Mouse (Mus musculus) liver, embryonic 14.5 days (tissue): ENCODE measurements at regions not wholly inside any gene's neighbourhood (a gene's known extent, or its start where the extent isn't known, plus 50 kb on each side); places are given as distances from the start of the nearest gene placed in this dataset.

ENCODE experiments used
- ATAC-seq: fragments of 200-750 bp; cut with Nextera tagmentation; 2 replicates; pipeline ENCODE4 v1.8.0; 2017; ENCODE audit warnings: moderate number of reproducible peaks, mild to moderate bottlenecking, moderate library complexity; ENCODE audit not compliant: insufficient read depth
- DNase-seq, 3 experiments: peaks; one replicate each; pipeline ENCODE4 v3.0.0-alpha.2; 2012 to 2013; ENCODE audit warnings: low read depth in 3 of 3, low spot score in 3 of 3
- H3K27ac ChIP-seq: fragments of 300-500 bp; sonication (generic); 2 replicates; pipeline ENCODE4 v1.5.1; 2014; ENCODE audit warnings: moderate library complexity, mild to moderate bottlenecking, control low read depth, inconsistent platforms
- H3K27me3 ChIP-seq: fragments of 300-500 bp; sonication (generic); 2 replicates; pipeline ENCODE4 v1.6.1; 2014; ENCODE audit warnings: mild to moderate bottlenecking, low read length, moderate library complexity; ENCODE audit not compliant: control insufficient read depth, insufficient read depth
- H3K36me3 ChIP-seq: fragments of 300-500 bp; sonication (generic); replicated peaks from 2 replicates; pipeline ENCODE4 v1.6.1; 2014; ENCODE audit warnings: low read depth; ENCODE audit not compliant: control insufficient read depth, insufficient read depth
- H3K4me1 ChIP-seq, 2 experiments: fragments of 200-500 bp in 1 of 2; fragments of 300-500 bp in 1 of 2; sonication (generic) in 1 of 2; replicated peaks; 2 replicates each; pipeline ENCODE4 v1.6.1; 2012 to 2014; ENCODE audit warnings: antibody characterized with exemption in 1 of 2, inconsistent platforms in 1 of 2, low read length in 1 of 2; ENCODE audit not compliant: control insufficient read depth in 2 of 2, insufficient read depth in 2 of 2
- H3K4me2 ChIP-seq: fragments of 300-500 bp; sonication (generic); 2 replicates; pipeline ENCODE4 v1.6.1; 2014; ENCODE audit warnings: low read depth, mild to moderate bottlenecking, control low read depth, moderate library complexity
- H3K4me3 ChIP-seq, 2 experiments: fragments of 200-500 bp in 1 of 2; fragments of 300-500 bp in 1 of 2; sonication (generic) in 1 of 2; 2 replicates each; pipeline ENCODE4 v1.5.1; 2012 to 2014; ENCODE audit warnings: low read depth in 2 of 2, low read length in 2 of 2, mild to moderate bottlenecking in 2 of 2, control low read depth in 1 of 2, inconsistent platforms in 1 of 2, moderate library complexity in 1 of 2; ENCODE audit not compliant: insufficient read depth in 1 of 2
- H3K9ac ChIP-seq: fragments of 300-500 bp; sonication (generic); replicated peaks from 2 replicates; pipeline ENCODE4 v1.6.1; 2014; ENCODE audit warnings: mild to moderate bottlenecking, control low read depth, moderate library complexity
- H3K9me3 ChIP-seq: fragments of 300-500 bp; sonication (generic); 2 replicates; pipeline ENCODE4 v1.6.1; 2016; ENCODE audit warnings: low read length, mixed read lengths; ENCODE audit not compliant: control insufficient read depth
- CTCF ChIP-seq: IDR thresholded peaks from 2 replicates; pipeline ENCODE4 v1.5.1; 2016; ENCODE audit warnings: antibody characterized with exemption, low read depth, control low read depth
- EP300 ChIP-seq: IDR thresholded peaks from 2 replicates; pipeline ENCODE4 v1.6.1; 2016; ENCODE audit warnings: antibody characterized with exemption, low read depth
- WGBS: fragments of 180-500 bp; shearing (Covaris S2); extraction: QIAGEN DNeasy Blood & Tissue Kit; methylation state at CpG from one replicate; pipeline ENCODE4 v1.1.7; 2014; ENCODE audit not compliant: insufficient replicate concordance; 5-methylcytosine and 5-hydroxymethylcytosine counted together

- H3K9ac ChIP-seq: no peak overlapping the region
- DNase-seq (no peak), ATAC-seq (no peak)
- peaks cover 3 to 9% of the 10 kb centered on the region in 2 experiments; a peak in 2 of 4 replicates for H3K4me1 ChIP-seq
- H3K9me3 ChIP-seq: no peaks in the 10 kb centered on the region
- TF ChIP-seq CTCF (no peak), EP300 (no peak)
- no peak overlapping the region for H3K27ac ChIP-seq
- H3K27me3 ChIP-seq: no peaks in the 10 kb centered on the region; the same call in 1 of the 2 replicates
- 24% methylated on average over 10 of the region's 10 CpGs for WGBS
- H3K4me2 ChIP-seq: peak overlapping the region; percentile 13
- H3K4me3 ChIP-seq: no peak overlapping the region
- no peaks in the 10 kb centered on the region for H3K36me3 ChIP-seq
These were observed 94.8 kb upstream of the Rap1b start for GRCm38 (mm10) chr10:117940441-117941265.

- 43% methylated on average over 3 of the region's 3 CpGs for WGBS
- no peak overlapping the region; the same call in none of the 2 replicates for H3K4me2 ChIP-seq
- TF ChIP-seq EP300 (no peak), CTCF (no peak)
- no peaks in the 10 kb centered on the region; the same call in 1 of the 2 replicates for H3K27me3 ChIP-seq
- no peaks in the 10 kb centered on the region for H3K36me3 ChIP-seq
- no peaks in the 10 kb centered on the region for H3K9me3 ChIP-seq
- DNase-seq: no peak
- H3K4me1 ChIP-seq: peaks cover 0 to 4% of the 10 kb centered on the region in 2 experiments; a peak in 1 of 4 replicates
- H3K4me3 ChIP-seq: no peak overlapping the region
- no peak for ATAC-seq
- no peak overlapping the region for H3K9ac ChIP-seq
- H3K27ac ChIP-seq: no peak overlapping the region
These were observed 95.4 kb upstream of the Rap1b start for GRCm38 (mm10) chr10:117941266-117941651.

DNA sequence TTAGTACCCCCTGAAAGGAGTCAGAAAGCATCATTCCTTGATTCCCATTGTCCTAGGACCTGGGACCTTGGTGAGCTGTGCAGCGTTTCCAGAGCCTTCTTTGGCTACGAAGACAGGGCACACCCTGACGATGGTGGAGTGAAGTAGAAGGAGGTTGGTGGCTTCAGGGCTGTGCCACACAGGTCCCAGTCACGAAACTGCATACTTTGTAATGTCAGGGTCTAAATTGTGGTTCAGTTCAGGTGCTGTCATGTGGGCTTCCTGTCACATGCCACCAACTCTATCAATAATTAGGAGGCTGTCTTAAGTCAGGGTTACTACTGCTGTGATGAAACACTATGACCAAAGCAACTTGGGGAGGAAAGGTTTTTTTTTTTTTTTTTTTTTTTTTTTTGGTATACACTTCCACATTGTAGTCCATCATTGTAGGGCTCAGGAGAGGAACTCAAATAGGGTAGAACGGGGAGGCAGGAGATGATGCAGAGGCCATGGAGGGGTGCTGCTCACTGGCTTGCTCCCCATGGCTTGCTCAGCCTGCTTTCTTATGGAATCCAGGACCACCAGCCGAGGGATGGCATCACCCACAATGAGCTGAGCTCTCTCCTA is 98.0 kb upstream of the Rap1b start:
- H3K36me3 ChIP-seq: no peaks in the 10 kb centered on the region
- no peaks in the 10 kb centered on the region for H3K27me3 ChIP-seq
- peaks cover 0 to 4% of the 10 kb centered on the region in 2 experiments; a peak in 2 of 4 replicates for H3K4me1 ChIP-seq
- TF ChIP-seq CTCF (no peak), EP300 (no peak)
- H3K4me2 ChIP-seq: no peak overlapping the region
- no peaks in the 10 kb centered on the region for H3K9me3 ChIP-seq
- H3K9ac ChIP-seq: no peak overlapping the region
- DNase-seq (no peak), ATAC-seq (no peak)
- 63% methylated on average over 6 of the region's 6 CpGs for WGBS
- no peak overlapping the region for H3K4me3 ChIP-seq
- H3K27ac ChIP-seq: no peak overlapping the region

DNA sequence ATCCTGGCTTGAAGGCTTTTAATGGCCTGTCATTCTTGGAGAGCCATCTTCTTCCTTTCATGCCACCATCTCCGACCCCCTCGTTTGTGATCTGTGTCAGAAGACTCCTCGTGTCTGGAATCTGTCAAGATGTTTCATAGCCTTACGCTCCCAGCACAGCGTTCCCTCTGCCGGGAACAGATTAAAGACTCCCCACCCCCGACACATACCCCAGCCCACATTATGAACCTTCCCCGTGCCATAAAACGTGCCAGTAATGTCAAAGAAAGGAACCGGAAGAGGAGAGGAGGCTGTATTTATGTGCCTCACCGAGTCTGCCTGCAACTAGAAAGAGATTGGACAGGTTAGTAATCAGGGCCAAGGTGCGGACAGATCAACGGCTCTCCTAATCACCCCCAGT is 101.4 kb upstream of the Rap1b start:
- no peak overlapping the region for H3K27ac ChIP-seq
- no peak overlapping the region for H3K4me2 ChIP-seq
- H3K9ac ChIP-seq: no peak overlapping the region
- ATAC-seq (no peak), DNase-seq (no peak)
- H3K27me3 ChIP-seq: no peaks in the 10 kb centered on the region
- no peaks in the 10 kb centered on the region for H3K36me3 ChIP-seq
- H3K4me3 ChIP-seq: no peak overlapping the region
- peaks cover 0 to 4% of the 10 kb centered on the region in 2 experiments; a peak in 2 of 4 replicates for H3K4me1 ChIP-seq
- WGBS: 45% methylated on average over 13 of the region's 13 CpGs
- no peak for TF ChIP-seq CTCF
- TF ChIP-seq EP300: no peak
- H3K9me3 ChIP-seq: no peaks in the 10 kb centered on the region

DNA sequence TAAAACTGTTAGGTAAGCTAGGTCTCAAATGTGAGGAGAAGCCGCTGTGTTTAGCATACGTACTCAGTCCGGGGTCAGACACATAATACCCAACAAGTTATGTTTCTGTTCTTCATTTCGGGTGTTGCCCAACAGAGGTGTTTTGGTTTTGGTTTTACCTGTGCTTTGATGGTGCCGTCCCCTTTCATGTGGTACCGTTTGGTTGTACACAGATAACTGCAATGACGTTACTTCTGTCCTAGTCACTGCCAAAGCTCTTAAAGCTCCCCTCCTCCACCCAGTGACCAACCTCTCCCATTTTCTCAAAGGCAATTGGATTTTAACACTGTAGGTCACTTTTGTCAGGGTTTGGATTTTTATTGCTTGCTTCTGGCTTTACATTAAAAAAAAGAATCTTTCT is 102.1 kb upstream of the Rap1b start:
- H3K9ac ChIP-seq: no peak overlapping the region
- 53% methylated on average over 7 of the region's 7 CpGs for WGBS
- no peak overlapping the region for H3K4me3 ChIP-seq
- ATAC-seq: no peak
- no peak for DNase-seq
- TF ChIP-seq CTCF (no peak), EP300 (no peak)
- H3K27me3 ChIP-seq: no peaks in the 10 kb centered on the region
- no peaks in the 10 kb centered on the region for H3K9me3 ChIP-seq
- H3K36me3 ChIP-seq: no peaks in the 10 kb centered on the region
- no peak overlapping the region for H3K4me2 ChIP-seq
- no peak overlapping the region for H3K27ac ChIP-seq
- H3K4me1 ChIP-seq: peaks cover 0 to 5% of the 10 kb centered on the region in 2 experiments; a peak in 2 of 4 replicates
